Mouse (Mus musculus) ES-Bruce4 (cell line): Measurements from ENCODE around the gene Sh2b3. TPM values are rescaled to one million over a fixed set of nuclear protein-coding genes. Genes with fewer than 3 reads are reported as not detected.
"Not testable (repeated sequence)": the region's sequence is repeated elsewhere in the genome, so short reads cannot be mapped to it uniquely, and the experiment has no call there.

Experiments
- H3K27ac ChIP-seq: 2 replicates; pipeline ENCODE4 v1.5.1; 2012; ENCODE audit warnings: low read length, inconsistent platforms; ENCODE audit not compliant: insufficient read depth
- H3K27me3 ChIP-seq: 2 replicates; pipeline ENCODE4 v1.6.1; 2012; ENCODE audit warnings: mild to moderate bottlenecking, low read length, inconsistent platforms; ENCODE audit not compliant: control insufficient read depth, poor library complexity, insufficient read depth, severe bottlenecking
- H3K36me3 ChIP-seq: 2 replicates; pipeline ENCODE4 v1.6.1; 2012; ENCODE audit warnings: inconsistent platforms, mild to moderate bottlenecking, low read length, moderate library complexity; ENCODE audit not compliant: control insufficient read depth, poor library complexity, insufficient read depth, severe bottlenecking
- H3K4me1 ChIP-seq: one replicate; pipeline ENCODE4 v1.8.1; 2011; ENCODE audit warnings: low read length; ENCODE audit not compliant: control insufficient read depth, insufficient read depth
- H3K4me3 ChIP-seq: 2 replicates; pipeline ENCODE4 v1.5.1; 2011; ENCODE audit warnings: low read depth, mild to moderate bottlenecking, low read length
- H3K9ac ChIP-seq: 2 replicates; pipeline ENCODE4 v1.6.1; 2012; ENCODE audit warnings: low read depth, mild to moderate bottlenecking, inconsistent platforms; ENCODE audit not compliant: poor library complexity, severe bottlenecking
- H3K9me3 ChIP-seq: replicated peaks from 2 replicates; pipeline ENCODE4 v1.6.1; 2012; ENCODE audit warnings: mild to moderate bottlenecking, low read length, inconsistent platforms; ENCODE audit not compliant: control insufficient read depth, poor library complexity, insufficient read depth, severe bottlenecking
- CTCF ChIP-seq: IDR thresholded peaks from one replicate; pipeline ENCODE4 v1.8.1; 2011; ENCODE audit warnings: low read depth, low read length
- EP300 ChIP-seq: IDR thresholded peaks from 2 replicates; pipeline ENCODE4 v1.6.1; 2011; ENCODE audit warnings: low read depth, low read length; ENCODE audit not compliant: insufficient read depth
- POLR2A ChIP-seq: IDR thresholded peaks from one replicate; pipeline ENCODE4 v1.8.1; 2011; ENCODE audit warnings: low read length; ENCODE audit not compliant: insufficient read depth
- polyA plus RNA-seq: library from polyadenylated mRNA; stranded (reverse); fragments of >200 nt; gene quantifications from 2 replicates; pipeline ENCODE4 v1.2.4, GENCODE M21; 2011; ENCODE audit warnings: low read depth; ENCODE audit not compliant: missing spikeins, insufficient read depth, insufficient read length

Gene Sh2b3
- polyA plus RNA-seq, 1 experiment = 8.5 TPM

GRCm38 (mm10) chr5:121848035-121848519 is 10.6 kb upstream of the Sh2b3 start:
- Histone ChIP-seq H3K4me1 (peaks cover 6% of the 10 kb centered on the region), H3K9me3 (no peaks in the 10 kb centered on the region), H3K9ac (peak overlapping the region; percentile 81), H3K27me3 (no peaks in the 10 kb centered on the region), H3K27ac (peak overlapping the region; percentile 65), H3K36me3 (no peaks in the 10 kb centered on the region), H3K4me3 (peak overlapping the region; percentile 59)
- TF ChIP-seq CTCF (peak; percentile 4), EP300 (no peak)

DNA sequence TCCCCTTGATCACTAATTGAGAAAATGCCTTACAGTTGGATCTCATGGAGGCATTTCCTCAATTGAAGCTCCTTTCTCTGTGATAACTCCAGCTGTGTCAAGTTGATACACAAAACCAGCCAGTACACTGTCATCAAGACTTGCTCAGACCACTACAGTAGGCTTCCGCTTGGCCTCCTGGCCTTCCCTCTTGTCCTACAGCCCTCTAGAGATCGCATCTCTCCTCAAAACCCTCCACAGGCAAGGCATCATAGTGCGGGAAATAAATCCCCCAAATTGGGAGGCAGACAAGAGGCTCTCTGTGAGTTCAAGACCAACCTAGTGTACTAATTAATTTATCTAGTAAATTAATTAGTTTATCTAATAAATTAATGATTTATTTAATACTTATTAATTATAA is 9.8 kb upstream of the Sh2b3 start:
- not testable (repeated sequence) for H3K36me3 ChIP-seq, H3K9ac ChIP-seq, H3K9me3 ChIP-seq, H3K27me3 ChIP-seq, H3K4me3 ChIP-seq, H3K4me1 ChIP-seq, H3K27ac ChIP-seq

DNA sequence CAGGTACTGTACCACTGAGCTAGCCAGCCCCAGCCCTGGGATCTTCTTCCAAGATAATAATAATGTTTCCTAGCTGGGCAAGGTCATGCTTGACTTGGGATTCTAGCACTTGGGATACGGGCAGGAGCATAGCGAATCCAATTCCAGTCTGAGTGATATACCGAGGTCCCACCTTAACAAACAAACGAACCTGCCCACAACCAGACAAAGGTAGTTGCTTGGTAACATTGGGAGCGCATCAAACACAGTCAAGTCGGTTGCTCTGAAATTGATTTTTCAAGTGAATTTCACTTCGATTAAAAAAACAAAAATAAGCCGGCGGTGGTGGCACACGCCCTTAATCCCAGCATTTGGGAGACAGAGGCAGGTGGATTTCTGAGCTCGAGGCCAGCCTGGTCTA is 8.9 kb upstream of the Sh2b3 start:
- TF ChIP-seq CTCF = no peak

DNA sequence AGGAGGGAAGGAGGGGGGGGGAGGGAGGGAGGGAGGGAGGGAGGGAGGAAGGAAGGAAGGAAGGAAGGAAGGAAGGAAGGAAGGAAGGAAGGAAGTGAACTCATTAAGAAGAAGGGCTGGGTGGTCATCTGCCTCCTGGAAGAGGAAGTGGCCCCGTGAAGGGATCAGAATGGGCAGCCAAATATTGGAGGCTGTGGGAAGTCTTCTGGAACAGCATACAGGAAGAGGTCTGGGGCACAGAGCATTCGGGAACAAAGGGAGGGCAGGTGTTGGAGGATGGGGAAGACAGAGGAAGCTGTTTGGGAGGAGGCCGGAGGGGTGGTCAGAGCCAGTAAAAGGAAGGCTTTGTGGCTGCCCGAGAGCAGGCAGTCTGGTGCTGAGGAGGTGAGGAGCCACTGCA is 7.9 kb upstream of the Sh2b3 start:
- no peak for TF ChIP-seq EP300
- TF ChIP-seq CTCF = no peak
- TF ChIP-seq POLR2A = no peak
- H3K4me1 ChIP-seq = peaks cover 6% of the 10 kb centered on the region
- no peaks in the 10 kb centered on the region for H3K9me3 ChIP-seq
- H3K27me3 ChIP-seq = no peaks in the 10 kb centered on the region
- H3K4me3 ChIP-seq = 0 out of 2 replicates have a peak overlapping the region, but pooled peaks have one; percentile 2
- H3K27ac ChIP-seq = no peak overlapping the region
- H3K36me3 ChIP-seq = no peaks in the 10 kb centered on the region
- H3K9ac ChIP-seq = no peak overlapping the region

More for the DNA sequence above, 8.9 kb upstream of the Sh2b3 start:
- H3K4me3 ChIP-seq = 0 out of 2 replicates have a peak overlapping the region, but pooled peaks have one; percentile 19
- H3K9me3 ChIP-seq = no peaks in the 10 kb centered on the region
- no peak overlapping the region for H3K27ac ChIP-seq
- H3K36me3 ChIP-seq = no peaks in the 10 kb centered on the region
- no peak overlapping the region for H3K9ac ChIP-seq
- H3K27me3 ChIP-seq = no peaks in the 10 kb centered on the region
- H3K4me1 ChIP-seq = peaks cover 6% of the 10 kb centered on the region

- Histone ChIP-seq H3K27ac (no peak overlapping the region), H3K9ac (no peak overlapping the region), H3K4me1 (peaks cover 6% of the 10 kb centered on the region), H3K4me3 (peak overlapping the region; percentile 19), H3K36me3 (no peaks in the 10 kb centered on the region), H3K9me3 (no peaks in the 10 kb centered on the region), H3K27me3 (no peaks in the 10 kb centered on the region)
- TF ChIP-seq POLR2A (no peak), EP300 (no peak), CTCF (no peak)
These were observed 5.9 kb upstream of the Sh2b3 start for GRCm38 (mm10) chr5:121843138-121843905.

- no peak overlapping the region for H3K27ac ChIP-seq
- peak overlapping the region; percentile 65 for H3K4me3 ChIP-seq
These were observed 5.2 kb upstream of the Sh2b3 start for GRCm38 (mm10) chr5:121842665-121843118.

More at GRCm38 (mm10) chr5:121842665-121843118, 5.2 kb upstream of the Sh2b3 start:
- peak; percentile 86 for TF ChIP-seq CTCF
- no peak for TF ChIP-seq EP300
- no peak for TF ChIP-seq POLR2A
- no peaks in the 10 kb centered on the region for H3K9me3 ChIP-seq
- H3K4me1 ChIP-seq = peaks cover 6% of the 10 kb centered on the region
- peak overlapping the region; percentile 61 for H3K9ac ChIP-seq
- no peaks in the 10 kb centered on the region for H3K27me3 ChIP-seq
- no peaks in the 10 kb centered on the region for H3K36me3 ChIP-seq
